Comparison of ENCODE assay signal across 16 mouse cellular contexts in genomic region chr19:12462851-12463721, GRCm38 (mm10). TPM values are rescaled to one million over a fixed set of nuclear protein-coding genes. Genes with fewer than 3 reads are reported as not detected.
DNase-seq lines count a peak whose midpoint lies in the region; ATAC-seq and TF ChIP-seq lines count a peak whose summit lies in the region.
"Had no signal": no experiment of that assay in that cellular context is flagged by ENCODE, and none has a peak within 500 bp of the region (broad histone marks: within the 10 kb centered on the region; RNA-seq: fewer than 3 reads in every experiment).

No protein-coding gene starts in this region.

- DNase-seq in layer of hippocampus, adult 2 months (ENCODE audit: low spot score in 2 of 2) = peak in 1 of 2 experiments; percentile 3
- no peak for DNase-seq in layer of hippocampus, postnatal 36 days
- DNase-seq in midbrain, embryonic 11.5 days (ENCODE audit: low spot score, missing footprints) = peak; percentile 87
- no peak for DNase-seq in frontal cortex, postnatal 36 days (ENCODE audit: low spot score in 2 of 2)
- DNase-seq: cerebellum, adult 11-12 months; kidney, adult 2 months had no signal

- peak overlapping the region; percentile 23; the same call in 1 of the 2 replicates for H3K27ac ChIP-seq in layer of hippocampus, adult 2 months
- H3K27ac ChIP-seq in midbrain, embryonic 11.5 days (ENCODE audit: low read depth, low read length) = no peak overlapping the region
- no peak overlapping the region for H3K27ac ChIP-seq in midbrain, embryonic 16.5 days (ENCODE audit: low read length)
- no peak overlapping the region for H3K27ac ChIP-seq in forebrain, embryonic 16.5 days (ENCODE audit: low read length)
- peak overlapping the region; percentile 69 for H3K27ac ChIP-seq in stomach, embryonic 16.5 days (ENCODE audit: low read length)
- H3K27ac ChIP-seq: midbrain, embryonic 13.5 days; neural tube, embryonic 13.5 days had no signal

- ATAC-seq in midbrain, embryonic 11.5 days (ENCODE audit: low FRiP score) = no peak
- no peak for ATAC-seq in midbrain, embryonic 16.5 days
- ATAC-seq in forebrain, embryonic 16.5 days = peak; percentile 11; the same call in 1 of the 2 replicates
- 0 out of 2 replicates have a peak, but pooled peaks have one; percentile 25 for ATAC-seq in stomach, embryonic 16.5 days (ENCODE audit: insufficient read depth, low FRiP score)

- WGBS in midbrain, embryonic 11.5 days = 68% methylated on average over 7 of the region's 7 CpGs
- 63% methylated on average over 7 of the region's 7 CpGs for WGBS in midbrain, embryonic 16.5 days
- WGBS in forebrain, embryonic 16.5 days = 56% methylated on average over 7 of the region's 7 CpGs
- WGBS in stomach, embryonic 16.5 days = 68% methylated on average over 7 of the region's 7 CpGs

- no peak for TF ChIP-seq CTCF in layer of hippocampus, adult 2 months (conservative IDR thresholded peaks at IDR 0.05)

- peaks cover 4% of the 10 kb centered on the region; the same call in 1 of the 2 replicates for H3K4me1 ChIP-seq in midbrain, embryonic 11.5 days (ENCODE audit: control insufficient read depth, insufficient read depth, low read length)
- no peaks in the 10 kb centered on the region for H3K4me1 ChIP-seq in midbrain, embryonic 16.5 days (ENCODE audit: control insufficient read depth, insufficient read depth, low read length)
- no peaks in the 10 kb centered on the region for H3K4me1 ChIP-seq in forebrain, embryonic 16.5 days (replicated peaks; ENCODE audit: control insufficient read depth, insufficient read depth, low read length)
- H3K4me1 ChIP-seq in stomach, embryonic 16.5 days (ENCODE audit: control insufficient read depth, insufficient read depth, low read length) = no peaks in the 10 kb centered on the region; the same call in 1 of the 2 replicates
- H3K4me1 ChIP-seq: neural tube, embryonic 13.5 days had no signal

- no peak overlapping the region for H3K4me3 ChIP-seq in layer of hippocampus, adult 2 months
- H3K4me3 ChIP-seq in midbrain, embryonic 11.5 days (ENCODE audit: low read depth, low read length) = no peak overlapping the region
- H3K4me3 ChIP-seq in midbrain, embryonic 16.5 days (ENCODE audit: low read depth, low read length) = no peak overlapping the region
- H3K4me3 ChIP-seq in forebrain, embryonic 16.5 days (replicated peaks; ENCODE audit: low read length) = no peak overlapping the region
- no peak overlapping the region for H3K4me3 ChIP-seq in stomach, embryonic 16.5 days (replicated peaks; ENCODE audit: low read length)
- H3K4me3 ChIP-seq: midbrain, embryonic 13.5 days; neural tube, embryonic 13.5 days had no signal

- H3K4me2 ChIP-seq in midbrain, embryonic 11.5 days = no peak overlapping the region
- H3K4me2 ChIP-seq in midbrain, embryonic 16.5 days (ENCODE audit: low read length) = no peak overlapping the region
- no peak overlapping the region for H3K4me2 ChIP-seq in forebrain, embryonic 16.5 days (ENCODE audit: low read length)
- no peak overlapping the region for H3K4me2 ChIP-seq in stomach, embryonic 16.5 days (ENCODE audit: low read depth, low read length)
- H3K4me2 ChIP-seq: midbrain, embryonic 13.5 days; neural tube, embryonic 13.5 days had no signal

- peaks cover 6% of the 10 kb centered on the region; the same call in 1 of the 2 replicates for H3K36me3 ChIP-seq in midbrain, embryonic 11.5 days (ENCODE audit: control insufficient read depth, insufficient read depth, low read length)
- H3K36me3 ChIP-seq in midbrain, embryonic 16.5 days (ENCODE audit: control insufficient read depth, insufficient read depth, low read length) = 0 out of 2 replicates have a peak, but pooled peaks cover 4% of the 10 kb centered on the region
- H3K36me3 ChIP-seq in forebrain, embryonic 16.5 days (ENCODE audit: control insufficient read depth, insufficient read depth) = 0 out of 2 replicates have a peak, but pooled peaks cover 1% of the 10 kb centered on the region
- H3K36me3 ChIP-seq in stomach, embryonic 16.5 days (ENCODE audit: control insufficient read depth, insufficient read depth, low read length) = no peaks in the 10 kb centered on the region

- H3K9ac ChIP-seq in midbrain, embryonic 11.5 days (ENCODE audit: low read length) = no peak overlapping the region
- no peak overlapping the region for H3K9ac ChIP-seq in midbrain, embryonic 16.5 days (ENCODE audit: low read depth, low read length)
- H3K9ac ChIP-seq in forebrain, embryonic 16.5 days (replicated peaks; ENCODE audit: low read depth, low read length) = no peak overlapping the region
- H3K9ac ChIP-seq in stomach, embryonic 16.5 days (ENCODE audit: low read length) = no peak overlapping the region
- H3K9ac ChIP-seq: midbrain, embryonic 13.5 days; neural tube, embryonic 13.5 days had no signal

- no peaks in the 10 kb centered on the region for H3K9me3 ChIP-seq in midbrain, embryonic 11.5 days (ENCODE audit: control insufficient read depth, low read length)
- H3K9me3 ChIP-seq in midbrain, embryonic 16.5 days (replicated peaks; ENCODE audit: control insufficient read depth, low read length, poor library complexity, severe bottlenecking) = no peaks in the 10 kb centered on the region
- H3K9me3 ChIP-seq in forebrain, embryonic 16.5 days (ENCODE audit: control insufficient read depth, low read length) = no peaks in the 10 kb centered on the region
- no peaks in the 10 kb centered on the region for H3K9me3 ChIP-seq in stomach, embryonic 16.5 days (replicated peaks; ENCODE audit: control insufficient read depth, low read length)
- H3K9me3 ChIP-seq: midbrain, embryonic 13.5 days; neural tube, embryonic 13.5 days had no signal

- no peaks in the 10 kb centered on the region for H3K27me3 ChIP-seq in midbrain, embryonic 11.5 days (ENCODE audit: control insufficient read depth, insufficient read depth, low read length)
- no peaks in the 10 kb centered on the region for H3K27me3 ChIP-seq in midbrain, embryonic 16.5 days (ENCODE audit: control insufficient read depth, insufficient read depth, low read depth, low read length)
- no peaks in the 10 kb centered on the region for H3K27me3 ChIP-seq in forebrain, embryonic 16.5 days (replicated peaks; ENCODE audit: control insufficient read depth, insufficient read depth, low read length)
- H3K27me3 ChIP-seq in stomach, embryonic 16.5 days (ENCODE audit: control insufficient read depth, insufficient read depth, low read length) = no peaks in the 10 kb centered on the region
- H3K27me3 ChIP-seq: midbrain, embryonic 13.5 days; neural tube, embryonic 13.5 days had no signal

RNA-seq across cellular contexts. Expression of gene Mpeg1, which starts 2.5 kb away (rescaled TPM):
- total RNA-seq in layer of hippocampus, adult 2 months (2021) = 1 to 10 TPM; 5.4 to 6.6 TPM
- total RNA-seq in layer of hippocampus, postnatal 36 days (2021) = 1 to 10 TPM; 6.7 to 7.4 TPM
- 0.90 and 1.1 TPM in 2 replicates for polyA plus RNA-seq in midbrain, embryonic 11.5 days (2014; fragmentation: Nextera tagmentation; extraction: Ambion mirVana)
- polyA plus RNA-seq in midbrain, embryonic 16.5 days (2015; fragmentation: Nextera tagmentation; extraction: Ambion mirVana) = 0.69 and 0.71 TPM in 2 replicates
- 0.39 and 0.47 TPM in 2 replicates for polyA plus RNA-seq in forebrain, embryonic 16.5 days (2015; fragmentation: Nextera tagmentation; extraction: Ambion mirVana)
- 1.3 and 1.8 TPM in 2 replicates for polyA plus RNA-seq in stomach, embryonic 16.5 days (2015; fragmentation: Nextera tagmentation; extraction: Ambion mirVana)

RNA-seq across cellular contexts. Expression of gene Pfpl, which starts 35.4 kb away (rescaled TPM):
- total RNA-seq in layer of hippocampus, adult 2 months (2021) = not detected
- total RNA-seq in layer of hippocampus, postnatal 36 days (2021) = not detected
- not detected in 2 replicates for polyA plus RNA-seq in midbrain, embryonic 11.5 days (2014; fragmentation: Nextera tagmentation; extraction: Ambion mirVana)
- not detected in 2 replicates for polyA plus RNA-seq in midbrain, embryonic 16.5 days (2015; fragmentation: Nextera tagmentation; extraction: Ambion mirVana)
- not detected in 2 replicates for polyA plus RNA-seq in forebrain, embryonic 16.5 days (2015; fragmentation: Nextera tagmentation; extraction: Ambion mirVana)
- polyA plus RNA-seq in stomach, embryonic 16.5 days (2015; fragmentation: Nextera tagmentation; extraction: Ambion mirVana) = not detected in 2 replicates
- total RNA-seq: adrenal gland, postnatal 14 days; left cerebral cortex, postnatal 25 days had no signal
- polyA plus RNA-seq: gonadal fat pad, adult 2 months; hindbrain, embryonic 11.5 days; kidney, adult 2 months; midbrain, embryonic 13.5 days had no signal

RNA-seq across cellular contexts. Expression of gene Dtx4, which starts 38.2 kb away (rescaled TPM):
- total RNA-seq in layer of hippocampus, adult 2 months (2021) = 10 to 100 TPM; 32.5 to 35.9 TPM
- total RNA-seq in layer of hippocampus, postnatal 36 days (2021) = 10 to 100 TPM; 33.6 to 36.6 TPM
- 62.0 and 64.3 TPM in 2 replicates for polyA plus RNA-seq in midbrain, embryonic 11.5 days (2014; fragmentation: Nextera tagmentation; extraction: Ambion mirVana)
- polyA plus RNA-seq in midbrain, embryonic 16.5 days (2015; fragmentation: Nextera tagmentation; extraction: Ambion mirVana) = 38.6 and 39.3 TPM in 2 replicates
- polyA plus RNA-seq in forebrain, embryonic 16.5 days (2015; fragmentation: Nextera tagmentation; extraction: Ambion mirVana) = 20.3 and 21.3 TPM in 2 replicates
- 14.7 and 15.7 TPM in 2 replicates for polyA plus RNA-seq in stomach, embryonic 16.5 days (2015; fragmentation: Nextera tagmentation; extraction: Ambion mirVana)

RNA-seq across cellular contexts. Expression of gene Olfr1441, which starts 45.9 kb away (rescaled TPM):
- total RNA-seq in layer of hippocampus, adult 2 months (2021) = not detected
- total RNA-seq in layer of hippocampus, postnatal 36 days (2021) = not detected
- not detected in 2 replicates for polyA plus RNA-seq in midbrain, embryonic 11.5 days (2014; fragmentation: Nextera tagmentation; extraction: Ambion mirVana)
- polyA plus RNA-seq in midbrain, embryonic 16.5 days (2015; fragmentation: Nextera tagmentation; extraction: Ambion mirVana) = not detected in 2 replicates
- polyA plus RNA-seq in forebrain, embryonic 16.5 days (2015; fragmentation: Nextera tagmentation; extraction: Ambion mirVana) = not detected in 2 replicates
- polyA plus RNA-seq in stomach, embryonic 16.5 days (2015; fragmentation: Nextera tagmentation; extraction: Ambion mirVana) = not detected in 2 replicates
- total RNA-seq: adrenal gland, postnatal 14 days; left cerebral cortex, postnatal 25 days had no signal
- polyA plus RNA-seq: gonadal fat pad, adult 2 months; hindbrain, embryonic 11.5 days; kidney, adult 2 months; midbrain, embryonic 13.5 days; neural tube, embryonic 13.5 days; testis, adult 2 months had no signal

Comparison
In these comparisons a context has a peak if more than half of its experiments do, and no peak if none do; other contexts are left out.
1. H3K27ac ChIP-seq: peak in layer of hippocampus, adult 2 months (single experiment) and stomach, embryonic 16.5 days (single experiment); none in midbrain, embryonic 11.5 days (single experiment), midbrain, embryonic 16.5 days (single experiment) and forebrain, embryonic 16.5 days (single experiment).
2. ATAC-seq: peak in forebrain, embryonic 16.5 days (single experiment) and stomach, embryonic 16.5 days (single experiment); none in midbrain, embryonic 11.5 days (single experiment) and midbrain, embryonic 16.5 days (single experiment).